Mouse (Mus musculus) thymus, adult 18-20 months (tissue): Measurements from ENCODE around the gene 1110008P14Rik.
A peak's percentile ranks its signal among the peaks of the same experiment; 100 is the strongest.

Experiments
- DNase-seq, 2 experiments: peaks; one replicate each; pipeline ENCODE4 v3.0.0; 2022; ENCODE audit warnings: mixed read lengths in 2 of 2

Gene 1110008P14Rik

DNA sequence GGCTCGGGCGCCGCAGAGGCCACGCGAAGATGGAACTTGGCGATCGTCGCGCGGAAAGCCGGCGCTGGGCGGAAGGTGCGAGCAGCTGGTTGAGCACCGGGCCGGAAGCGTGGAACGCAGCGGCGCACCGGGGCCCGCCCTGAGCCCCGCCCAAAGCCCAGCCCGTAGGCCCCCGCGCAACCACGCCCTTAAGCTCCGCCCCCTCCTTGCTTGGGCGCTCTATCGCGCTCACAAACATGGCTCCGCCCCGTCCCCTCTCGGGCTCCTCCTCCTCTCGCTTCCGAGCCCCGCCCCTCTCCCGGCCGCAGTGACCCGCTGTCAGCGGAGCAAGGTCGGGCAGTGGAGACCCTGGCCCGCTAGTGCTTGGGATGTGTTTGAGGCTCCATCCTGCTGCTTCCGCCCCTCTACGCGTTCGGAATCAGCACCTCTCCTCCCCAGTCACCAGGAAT is at the start of gene 1110008P14Rik:
TSS of gene 1110008P14Rik (minus strand) at position 164 of the 449 bp plus-strand sequence.
- peak; percentile 91 to 92 for DNase-seq

- DNase-seq = no peak
Observed at GRCm38 (mm10) chr2:32430701-32431676, 49.3 kb upstream of the 1110008P14Rik start.

GRCm38 (mm10) chr2:32429215-32429891 is 47.6 kb upstream of the 1110008P14Rik start:
- no peak for DNase-seq

- no peak for DNase-seq
Observed at GRCm38 (mm10) chr2:32428262-32428722, 46.6 kb upstream of the 1110008P14Rik start.

DNA sequence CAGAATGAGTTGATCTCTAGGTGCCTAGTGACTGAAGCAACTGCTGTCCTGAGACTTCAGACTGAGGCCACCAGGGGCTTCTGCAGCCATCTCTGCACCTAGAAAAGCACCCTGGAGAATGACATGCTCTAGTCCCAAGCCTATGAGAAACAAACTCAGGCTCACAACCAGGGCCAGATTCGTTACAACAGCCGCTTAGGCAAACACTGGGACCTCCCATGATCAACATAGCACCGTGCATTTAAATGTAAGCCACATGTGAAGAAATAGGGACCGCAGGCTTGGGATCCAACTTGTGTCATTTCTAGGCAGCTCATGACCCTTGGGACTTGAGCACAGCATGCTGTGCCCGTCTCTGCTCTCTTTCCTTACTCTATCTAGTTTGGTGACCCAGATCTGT is 46.0 kb upstream of the 1110008P14Rik start:
- DNase-seq = no peak

- DNase-seq = no peak
Observed at GRCm38 (mm10) chr2:32426141-32426540, 44.4 kb upstream of the 1110008P14Rik start.

DNA sequence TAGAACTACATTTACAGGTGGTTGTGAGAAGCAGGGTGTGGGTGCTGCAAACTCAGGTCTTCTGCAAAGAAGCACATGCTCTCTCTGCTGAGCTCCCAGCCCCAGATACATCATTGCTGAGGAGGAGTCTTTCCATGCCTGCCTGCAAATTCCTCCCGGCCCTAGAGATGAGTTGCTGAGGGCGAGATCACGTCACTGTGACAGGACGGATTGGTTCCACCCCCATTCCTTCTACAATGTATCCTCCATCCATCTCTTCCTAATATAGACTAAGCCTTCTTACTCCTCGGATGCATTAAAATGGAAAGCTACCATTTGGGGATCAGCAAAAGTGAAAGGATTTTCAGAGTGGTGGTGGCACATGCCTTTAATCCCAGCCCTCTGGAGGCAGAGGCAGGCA is 43.8 kb upstream of the 1110008P14Rik start:
- no peak for DNase-seq

DNA sequence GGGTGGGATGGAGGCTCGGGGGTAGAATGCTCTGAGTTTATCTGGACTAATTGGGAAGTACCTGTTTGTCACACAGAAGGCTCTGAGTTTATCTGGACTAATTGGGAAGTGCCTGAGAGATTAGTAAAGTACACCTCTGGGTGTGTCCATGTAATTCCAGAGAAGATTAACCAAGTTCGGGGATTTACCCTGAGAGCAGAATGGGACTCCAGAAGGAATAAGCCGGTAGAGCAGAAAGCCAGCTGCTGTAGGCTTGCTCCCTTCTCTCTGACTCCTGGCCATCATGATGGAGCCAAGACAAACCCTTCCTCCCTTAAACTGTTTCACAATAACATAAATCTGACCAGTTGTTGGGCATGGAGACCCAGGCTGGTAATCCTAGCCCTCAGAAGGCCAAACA is 43.1 kb upstream of the 1110008P14Rik start:
- DNase-seq = no peak

DNA sequence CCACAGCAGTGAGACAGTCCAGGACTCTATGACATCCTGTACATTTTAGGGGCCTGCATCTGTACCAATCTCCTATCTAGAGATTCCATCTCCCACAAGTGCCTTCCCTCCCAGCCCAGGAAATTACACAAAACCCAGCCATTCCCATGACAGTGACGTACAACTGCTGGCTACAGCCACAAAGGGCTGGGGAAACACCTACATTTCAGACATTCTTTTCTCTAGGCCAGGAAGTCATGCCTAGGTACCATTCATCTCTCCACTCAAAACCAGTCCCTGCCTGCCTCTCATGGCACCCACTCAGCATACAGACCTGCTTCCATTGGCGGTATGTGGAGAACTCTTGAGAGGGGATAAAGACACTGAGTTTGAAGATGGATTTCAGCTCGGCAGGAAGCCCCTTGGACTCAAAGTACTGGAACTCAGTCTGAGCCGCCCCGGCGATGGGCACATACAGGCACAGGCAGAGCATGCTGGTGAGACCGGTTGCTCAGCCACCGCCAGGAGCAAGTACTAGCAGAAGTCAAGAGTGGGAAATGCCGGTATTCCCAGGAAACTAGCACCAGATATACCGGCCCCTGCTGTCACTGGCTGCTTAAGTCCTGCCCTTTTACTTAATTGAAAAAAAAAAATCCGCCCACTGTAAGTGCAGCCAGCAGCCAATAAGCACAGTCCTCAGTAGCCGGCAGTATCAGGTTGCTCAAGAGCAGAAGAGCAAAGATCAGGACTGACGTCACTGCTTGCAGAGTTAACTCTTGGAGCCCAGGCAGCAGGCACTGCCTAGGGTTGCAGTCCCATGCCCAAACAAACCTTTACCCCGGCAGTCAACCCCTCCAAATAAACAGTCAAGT is 42.0 kb upstream of the 1110008P14Rik start:
- no peak for DNase-seq

DNA sequence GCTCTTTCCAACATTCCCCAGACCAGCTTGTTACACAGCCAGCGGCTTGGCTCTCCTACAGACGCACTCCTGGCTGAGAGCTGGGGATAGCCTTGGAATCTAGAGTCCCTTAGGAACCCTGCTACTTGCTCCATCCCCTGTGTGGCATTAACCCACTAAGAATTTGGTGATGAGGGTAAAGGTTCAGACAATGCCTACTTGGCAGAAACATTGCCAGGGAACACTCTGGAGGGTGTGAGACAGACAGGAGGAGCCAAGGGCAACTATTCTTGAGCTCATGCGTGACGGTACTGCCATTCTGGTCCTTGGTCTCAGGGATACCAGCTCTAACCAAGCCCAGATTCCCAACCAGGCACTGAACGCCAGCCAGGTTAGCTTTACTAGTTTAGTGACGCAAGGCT is 40.1 kb upstream of the 1110008P14Rik start:
- DNase-seq = no peak

DNA sequence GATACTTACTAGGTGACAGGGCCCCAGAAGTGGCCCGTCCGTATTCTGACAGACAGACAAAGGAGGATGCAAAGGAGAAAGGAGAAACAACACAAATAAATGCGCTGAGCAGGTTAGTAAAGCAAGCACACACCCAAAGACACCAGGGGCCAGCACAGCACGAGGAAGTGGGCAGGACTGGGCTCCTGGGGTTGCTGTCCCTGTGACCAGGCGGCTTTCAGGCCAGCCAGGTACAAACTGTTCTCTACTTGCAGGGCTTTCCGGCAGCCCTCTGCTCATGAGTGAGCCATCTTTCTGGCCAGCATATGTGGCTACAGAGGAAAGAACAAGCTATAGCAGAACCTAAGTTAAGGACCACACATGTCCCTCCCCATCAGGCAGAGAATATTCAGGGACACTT is 38.9 kb upstream of the 1110008P14Rik start:
- DNase-seq = no peak

- DNase-seq = no peak
Observed at GRCm38 (mm10) chr2:32420066-32420608, 38.4 kb upstream of the 1110008P14Rik start.

DNA sequence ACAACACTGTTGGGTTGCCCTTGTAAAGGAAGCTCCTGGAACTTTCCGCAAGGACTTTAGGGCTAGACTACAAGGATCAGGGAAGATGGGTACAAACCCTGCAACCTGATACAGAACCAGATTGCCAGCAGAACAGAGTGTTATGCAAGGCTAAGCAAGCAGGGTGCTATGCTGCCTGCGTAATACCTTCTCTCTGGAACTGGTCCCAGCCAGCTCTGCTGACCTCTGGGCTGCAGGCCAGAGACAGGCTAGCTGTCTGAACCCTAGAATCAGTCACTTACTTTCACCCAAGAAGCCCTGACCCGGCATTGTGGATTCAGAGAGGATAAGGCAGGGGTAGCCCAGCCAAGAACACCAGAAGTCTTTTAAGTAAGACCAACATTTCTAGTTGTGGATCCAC is 37.6 kb upstream of the 1110008P14Rik start:
- DNase-seq = no peak

- no peak for DNase-seq
Observed at GRCm38 (mm10) chr2:32418430-32419151, 36.9 kb upstream of the 1110008P14Rik start.

- DNase-seq = no peak
Observed at GRCm38 (mm10) chr2:32417486-32417885, 35.7 kb upstream of the 1110008P14Rik start.

GRCm38 (mm10) chr2:32416556-32416955 is 34.8 kb upstream of the 1110008P14Rik start:
- DNase-seq = no peak

- no peak for DNase-seq
Observed at GRCm38 (mm10) chr2:32415801-32416200, 34.1 kb upstream of the 1110008P14Rik start.

DNA sequence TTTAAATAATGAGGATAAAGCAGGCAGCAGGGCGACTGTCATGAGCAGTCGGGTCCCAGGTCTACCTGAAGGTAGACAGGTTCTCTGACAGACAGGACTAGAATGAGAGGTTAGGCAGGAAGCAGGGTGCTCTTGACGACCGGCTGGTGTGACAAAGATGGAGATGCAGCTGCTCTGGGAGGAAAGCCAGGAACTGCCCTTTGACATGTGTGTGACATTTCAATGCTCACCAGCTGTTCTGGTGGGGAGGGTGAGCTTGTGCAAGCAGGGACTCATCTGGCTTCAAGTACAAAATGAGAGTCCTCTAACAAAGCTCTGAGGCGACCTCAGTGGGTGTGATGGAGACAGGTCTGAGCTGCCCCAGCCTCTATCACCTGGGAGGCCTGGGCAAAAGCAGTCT is 32.2 kb upstream of the 1110008P14Rik start:
- no peak for DNase-seq

DNA sequence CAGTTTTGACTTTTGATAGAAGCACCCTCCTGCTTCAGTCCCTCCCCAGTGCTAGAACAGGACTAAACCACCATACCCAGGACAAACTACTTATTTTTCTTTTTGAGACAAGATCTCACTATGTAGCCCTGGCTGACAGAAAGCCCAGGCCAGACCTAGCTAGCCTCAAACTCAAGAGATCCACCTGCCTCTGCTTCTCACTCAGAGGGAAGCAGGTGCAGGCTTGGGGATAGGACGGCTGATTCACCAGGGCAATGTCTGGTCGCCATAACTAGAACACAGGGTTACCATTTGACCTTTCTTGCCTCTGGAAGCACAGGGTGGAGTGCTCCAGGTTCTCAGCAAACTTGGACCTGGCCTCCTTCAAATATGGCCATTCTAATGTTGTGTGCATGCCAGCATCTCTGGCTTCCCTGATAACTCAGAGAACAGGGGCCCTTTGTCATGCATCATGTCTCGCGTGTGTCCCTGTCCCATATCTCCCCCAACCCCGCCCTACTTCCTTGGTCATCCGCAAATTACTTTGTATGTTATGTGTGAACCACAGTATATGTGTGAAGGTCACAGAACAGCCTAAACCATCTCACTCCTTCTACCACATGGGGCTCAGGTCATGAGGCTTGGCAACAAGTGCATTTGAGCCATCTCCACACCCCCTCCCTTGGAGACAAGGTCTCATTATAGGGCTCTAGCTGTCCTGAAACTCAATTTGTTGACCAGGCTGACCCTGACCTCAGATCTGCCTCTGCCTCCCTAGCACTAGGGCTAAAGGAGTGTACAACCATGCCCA is 31.2 kb upstream of the 1110008P14Rik start:
- no peak for DNase-seq

DNA sequence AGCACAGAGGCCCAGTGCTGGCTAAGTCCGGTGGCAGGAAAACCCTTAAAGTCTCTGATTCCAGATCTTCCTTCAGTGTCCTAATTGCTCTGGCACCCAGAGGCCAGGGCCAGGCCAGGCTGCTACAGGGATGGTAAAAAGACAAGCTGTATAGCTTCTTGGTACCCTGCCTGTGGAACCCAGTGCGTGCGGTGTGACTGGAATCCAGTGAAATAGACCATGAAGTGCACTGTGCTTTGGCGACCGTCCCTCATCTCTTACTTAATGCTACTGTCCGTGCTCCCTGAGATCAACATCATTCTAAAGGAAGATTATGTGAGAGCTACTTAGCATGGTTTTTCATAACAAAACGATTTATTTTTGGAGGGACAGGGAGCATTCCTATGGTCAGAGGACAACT is 29.7 kb upstream of the 1110008P14Rik start:
- no peak for DNase-seq
